Mouse (Mus musculus): ENCODE measurements around the gene Ifnar1.
A peak's percentile ranks its signal among the peaks of the same experiment; 100 is the strongest.

The Ifnar1 gene

GRCm38 (mm10) chr16:91546391-91546835 lies 61.4 kb downstream of the Ifnar1 start:
- peak; percentile 48 for DNase-seq

GRCm38 (mm10) chr16:91546836-91547741 lies 62.1 kb downstream of the Ifnar1 start, which contains the start of gene Ifngr2:
Ifngr2 (plus strand) TSS chr16:91547072.
- DNase-seq = peak; percentile 79

- no peak for DNase-seq
Measured at GRCm38 (mm10) chr16:91547974-91548373, 62.9 kb downstream of the Ifnar1 start.

GRCm38 (mm10) chr16:91548586-91548985 lies 63.5 kb downstream of the Ifnar1 start:
- no peak for DNase-seq

GRCm38 (mm10) chr16:91548996-91549395 lies 64.0 kb downstream of the Ifnar1 start:
- no peak for DNase-seq

GRCm38 (mm10) chr16:91549616-91550015 lies 64.6 kb downstream of the Ifnar1 start:
- no peak for DNase-seq

- no peak for DNase-seq
Measured at GRCm38 (mm10) chr16:91551081-91551524, 66.1 kb downstream of the Ifnar1 start.

GRCm38 (mm10) chr16:91552072-91552471 lies 67.0 kb downstream of the Ifnar1 start:
- no peak for DNase-seq

- DNase-seq = peak; percentile 67
Measured at GRCm38 (mm10) chr16:91553625-91554024, 68.6 kb downstream of the Ifnar1 start.

GRCm38 (mm10) chr16:91555017-91555605 lies 70.1 kb downstream of the Ifnar1 start:
- no peak for DNase-seq

GRCm38 (mm10) chr16:91556659-91557058 lies 71.6 kb downstream of the Ifnar1 start:
- no peak for DNase-seq

Measured in lung, postnatal 14 days (tissue).